Mouse (Mus musculus) gastrocnemius, postnatal 4 days (tissue): ENCODE data around the gene Med14. TPM values are rescaled to one million over a fixed set of nuclear protein-coding genes. Genes with fewer than 3 reads are reported as not detected.
A peak's percentile ranks its signal among the peaks of the same experiment; 100 is the strongest.

Source experiments
- DNase-seq, 2 experiments: peaks; one replicate each; pipeline ENCODE4 v3.0.0; 2021 to 2022; ENCODE audit warnings: low spot score in 2 of 2, mixed read lengths in 2 of 2
- long read RNA-seq, 2 experiments: library from polyadenylated mRNA; stranded (forward); transcript quantifications; one replicate each; pipeline ENCODE4 v2.0.0; 2021
- total RNA-seq, 2 experiments: library from RNA; stranded (reverse); gene quantifications; 2 replicates each; pipeline ENCODE4 v1.2.3; 2021

Gene Med14
- total RNA-seq = 10 to 100 TPM; 34.6 to 37.7 TPM
- long read RNA-seq, experiment 1, partial matches to known transcripts = 10 of 21 reads
- long read RNA-seq, experiment 1, other reads (novel, unspliced or antisense) = 10 of 21 reads
- long read RNA-seq, experiment 2, full-length matches to known transcripts = 1 of 25 reads
- long read RNA-seq, experiment 2, partial matches to known transcripts = 7 of 25 reads
- long read RNA-seq, experiment 2, other reads (novel, unspliced or antisense) = 17 of 25 reads

DNA sequence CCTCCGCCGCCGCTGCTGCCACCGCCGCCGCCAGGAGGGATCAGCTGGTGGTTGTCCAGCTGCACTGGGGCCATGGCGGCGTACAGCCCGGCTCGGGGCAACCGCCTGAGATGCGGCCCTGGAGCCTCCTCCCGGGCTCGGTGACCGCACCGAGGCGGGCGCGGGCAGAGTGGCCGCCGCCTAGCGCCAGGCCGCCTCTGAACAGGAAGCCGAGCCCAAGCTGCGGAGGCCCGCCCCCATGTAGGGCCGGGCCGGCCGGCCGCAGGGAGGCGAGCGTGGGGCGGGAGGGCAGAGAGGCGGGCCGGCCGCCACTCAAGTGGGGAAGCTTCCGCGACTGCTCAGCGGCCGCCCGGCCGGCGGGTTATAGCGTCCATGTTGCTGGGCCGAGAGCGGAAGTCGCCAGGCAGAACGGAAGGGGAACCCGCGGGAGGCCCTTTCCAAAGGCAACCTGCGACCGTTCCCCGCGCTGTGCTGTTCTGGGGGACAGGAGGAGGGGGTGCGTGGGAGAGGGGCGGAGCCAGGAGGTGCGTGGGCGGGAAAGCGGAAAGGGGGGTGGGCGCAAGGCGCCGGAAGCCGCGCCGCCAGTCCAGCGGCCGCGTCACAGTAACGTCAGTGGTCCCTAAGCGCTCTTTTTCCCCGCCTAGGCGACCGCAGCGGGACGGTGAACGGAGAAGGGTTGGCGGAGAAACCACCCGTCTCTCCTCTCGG, at the start of gene Med14:
Med14 (minus strand) TSS at position 448 of the 708 bp plus-strand sequence.
- DNase-seq = peak; percentile 70 to 81

DNA sequence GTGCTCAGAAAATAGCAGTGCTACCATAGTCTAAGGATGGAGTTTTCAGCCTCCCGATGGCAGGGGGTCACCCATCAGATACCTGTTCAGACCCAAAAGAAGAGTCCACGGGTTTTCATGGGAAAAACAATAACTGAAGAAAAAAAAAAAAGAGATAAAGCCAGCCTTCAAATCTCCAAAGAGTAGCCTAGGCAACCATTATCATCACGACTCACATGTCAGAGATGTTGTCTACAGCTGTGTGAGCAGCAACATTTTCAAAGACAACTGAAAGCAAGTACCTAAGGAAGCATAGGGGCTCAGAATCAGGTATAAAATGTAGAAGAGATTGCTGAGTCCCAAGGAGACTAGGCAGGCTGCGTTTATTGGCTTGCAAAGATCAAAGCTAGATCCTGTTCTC, 38.7 kb upstream of the Med14 start:
- no peak for DNase-seq

- no peak for DNase-seq
Observed at GRCm38 (mm10) chrX:12794842-12795241, 33.0 kb upstream of the Med14 start.

DNA sequence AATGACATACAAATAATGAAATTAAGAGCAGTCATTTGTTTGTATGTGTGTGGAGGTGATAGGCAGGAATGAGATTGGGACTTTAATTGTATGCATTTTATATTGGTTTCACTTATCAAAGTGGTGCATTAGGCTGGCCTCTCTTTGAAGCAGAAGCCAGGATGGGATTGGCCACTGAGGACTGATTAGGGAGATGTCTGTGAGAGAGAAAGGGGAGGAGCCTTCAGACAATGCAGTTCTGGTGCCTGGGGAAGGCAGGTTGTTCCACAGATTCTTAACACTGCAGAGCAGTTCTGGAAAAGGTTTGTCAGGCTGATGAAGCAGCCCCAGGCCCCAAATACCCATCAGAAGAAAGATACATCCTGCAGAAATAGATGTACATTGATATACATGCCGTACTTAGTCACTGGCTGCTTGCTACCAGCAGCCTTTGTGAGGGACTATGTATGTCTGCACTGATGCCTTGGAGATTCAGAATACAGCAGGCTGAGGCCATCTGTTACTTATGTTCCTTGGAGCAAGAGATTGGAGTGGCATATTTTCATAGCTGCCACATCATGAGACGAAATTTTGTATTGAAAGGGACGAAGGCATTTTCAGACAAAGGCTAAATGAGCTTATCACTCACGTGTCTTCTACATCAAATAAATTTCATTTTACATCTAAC, 29.9 kb upstream of the Med14 start:
- DNase-seq = no peak

DNA sequence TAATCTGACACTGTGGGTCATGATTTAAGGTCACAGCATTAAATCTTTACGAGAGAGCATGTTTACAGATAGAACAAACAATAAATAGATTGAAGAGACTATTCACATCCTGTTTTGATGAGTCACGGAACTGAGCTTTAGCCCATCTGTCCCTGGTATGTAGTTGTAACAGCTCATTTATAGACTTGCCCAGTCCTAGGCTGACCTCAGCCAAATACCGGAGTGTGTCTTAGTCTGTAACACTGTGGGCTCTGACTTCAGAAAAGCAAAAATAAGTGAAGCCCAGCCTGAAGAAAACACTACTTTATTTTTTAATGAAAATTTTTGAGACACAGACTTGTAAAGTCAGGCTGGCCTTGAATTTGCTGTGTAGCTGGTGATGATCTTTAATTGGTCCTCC, 11.4 kb upstream of the Med14 start:
- no peak for DNase-seq

GRCm38 (mm10) chrX:12771561-12771960, 9.7 kb upstream of the Med14 start:
- DNase-seq = no peak

DNA sequence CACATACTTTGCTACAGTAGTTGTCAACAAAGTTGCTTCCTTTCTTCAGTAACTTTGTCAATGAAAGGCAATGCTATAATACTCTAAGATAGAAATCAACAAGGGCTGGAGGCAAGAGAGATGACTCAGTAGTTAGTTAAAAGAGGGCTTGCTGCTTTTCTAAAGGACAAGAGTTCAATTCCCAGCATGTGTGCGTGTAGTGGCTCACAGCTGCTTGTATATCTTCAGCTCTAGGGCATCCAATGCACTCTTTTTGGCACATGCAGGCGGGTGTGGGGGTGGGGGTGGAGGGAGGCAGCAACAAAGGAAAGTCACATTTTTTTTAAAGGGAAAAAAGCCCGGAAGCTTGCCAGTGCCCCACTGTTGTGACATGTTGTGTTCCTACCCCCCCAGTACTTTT, 6.7 kb upstream of the Med14 start:
- DNase-seq = no peak

DNA sequence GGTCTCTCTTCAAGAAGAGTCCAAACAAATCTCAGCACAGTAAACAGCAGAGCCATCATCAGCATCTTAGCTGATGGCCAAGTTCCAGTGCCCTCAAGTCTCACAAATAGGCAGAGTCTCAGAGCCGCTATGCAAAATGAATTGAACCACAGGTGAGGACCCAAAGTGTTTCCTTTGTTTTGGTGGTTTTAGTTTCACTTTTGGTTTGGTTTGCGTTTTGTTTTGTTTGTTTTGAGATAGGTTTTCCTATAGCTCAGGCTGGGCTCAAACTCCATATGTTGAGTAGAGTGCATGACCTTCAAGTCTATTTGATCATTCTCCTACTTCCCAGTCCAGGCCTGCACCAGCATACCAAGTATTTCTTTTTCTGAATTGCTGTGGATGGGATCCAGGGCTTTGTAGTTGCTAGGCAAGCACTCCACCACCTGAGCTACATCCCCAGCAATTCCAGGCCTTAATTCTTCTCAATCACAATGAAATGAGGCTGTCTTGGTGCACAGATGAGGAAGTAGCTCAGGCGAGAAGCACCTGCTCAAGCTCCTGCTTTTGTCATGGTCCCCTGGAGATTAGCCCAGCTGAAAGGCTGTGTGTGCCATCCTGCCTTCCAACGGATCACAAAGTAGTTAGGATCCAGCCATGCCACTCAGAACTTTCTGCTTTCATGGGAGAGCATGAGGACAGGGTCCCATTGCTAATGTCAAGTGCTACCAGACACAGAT, 5.1 kb upstream of the Med14 start:
- no peak for DNase-seq

GRCm38 (mm10) chrX:12763127-12763834, 1.4 kb upstream of the Med14 start:
- DNase-seq = no peak

GRCm38 (mm10) chrX:12762334-12763126, 657 bp upstream of the Med14 start:
- no peak for DNase-seq

- no peak for DNase-seq
Observed at GRCm38 (mm10) chrX:12761259-12761625, 631 bp downstream of the Med14 start.

DNA sequence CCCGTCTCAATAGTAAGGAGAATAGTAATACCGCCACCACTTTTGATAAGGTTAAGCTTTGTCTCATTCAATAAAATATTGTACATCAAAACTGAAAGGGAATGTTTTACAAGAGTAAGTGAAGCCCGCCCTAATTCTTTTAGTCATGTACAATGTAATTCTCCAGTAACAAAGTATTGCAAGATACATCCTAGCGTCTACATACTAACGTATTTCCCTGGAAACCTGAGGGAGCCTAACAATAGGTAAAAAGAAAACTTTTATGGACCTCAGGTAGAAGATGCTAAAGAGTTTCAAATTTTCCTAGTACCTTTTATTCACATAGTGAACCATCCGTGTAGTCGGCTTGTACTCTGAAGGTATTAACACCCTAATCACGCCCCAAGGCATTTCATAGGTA, 1.4 kb downstream of the Med14 start:
- DNase-seq = no peak

GRCm38 (mm10) chrX:12759625-12760024, 2.2 kb downstream of the Med14 start:
- no peak for DNase-seq

GRCm38 (mm10) chrX:12747886-12748285, 14.0 kb downstream of the Med14 start:
- no peak for DNase-seq

GRCm38 (mm10) chrX:12746729-12747128, 15.1 kb downstream of the Med14 start:
- no peak for DNase-seq

GRCm38 (mm10) chrX:12740396-12740795, 21.5 kb downstream of the Med14 start:
- DNase-seq = no peak

- DNase-seq = no peak
Observed at GRCm38 (mm10) chrX:12716036-12716435, 45.8 kb downstream of the Med14 start.

DNA sequence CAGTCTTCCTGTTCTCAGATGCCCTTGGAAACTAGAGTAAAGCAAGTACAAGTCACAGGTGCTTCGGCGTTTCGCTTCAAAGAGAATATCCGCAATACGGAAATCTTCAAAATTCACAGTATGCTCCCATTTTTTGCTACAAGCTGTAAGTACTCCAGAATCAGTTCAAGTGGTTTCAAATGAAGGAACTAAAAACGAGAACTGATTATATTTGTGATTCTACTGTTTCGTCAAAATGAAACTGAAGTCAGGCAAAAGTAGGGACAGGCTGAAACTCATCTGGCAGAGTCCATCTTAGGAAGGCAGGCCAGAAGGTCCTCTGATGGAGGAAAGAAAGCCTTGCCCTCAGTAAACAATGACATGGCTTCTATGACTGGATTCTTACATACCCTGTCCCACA, 48.1 kb downstream of the Med14 start:
- no peak for DNase-seq

DNA sequence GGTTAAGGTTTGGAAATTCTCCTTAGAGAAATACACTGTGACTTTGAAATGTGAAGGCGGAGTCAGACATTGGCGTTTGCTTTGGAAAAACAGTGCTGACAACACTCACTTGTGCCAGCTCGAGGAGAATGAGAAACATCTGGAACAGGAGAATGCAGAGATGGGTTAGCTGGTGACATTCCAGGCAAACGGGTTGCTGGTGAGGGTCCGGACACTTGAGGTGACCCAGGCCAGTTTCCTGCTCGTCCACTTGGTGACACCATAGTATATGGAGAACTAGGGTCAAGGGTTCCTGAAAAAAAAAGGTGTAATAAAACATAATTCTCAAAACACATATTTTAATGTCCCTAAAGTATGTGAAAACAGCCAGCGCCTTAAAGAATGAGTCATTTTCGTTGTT, 75.0 kb downstream of the Med14 start:
- DNase-seq = no peak

GRCm38 (mm10) chrX:12686071-12686470, 75.8 kb downstream of the Med14 start:
- no peak for DNase-seq
